Mouse (Mus musculus): ENCODE results near the gene Pir. TPM values are rescaled to one million over a fixed set of nuclear protein-coding genes. Genes with fewer than 3 reads are reported as not detected.

Pir gene
- polyA plus RNA-seq (2015; fragmentation: Nextera tagmentation; extraction: Ambion mirVana), result 20.2 and 23.9 TPM in 2 replicates

DNA sequence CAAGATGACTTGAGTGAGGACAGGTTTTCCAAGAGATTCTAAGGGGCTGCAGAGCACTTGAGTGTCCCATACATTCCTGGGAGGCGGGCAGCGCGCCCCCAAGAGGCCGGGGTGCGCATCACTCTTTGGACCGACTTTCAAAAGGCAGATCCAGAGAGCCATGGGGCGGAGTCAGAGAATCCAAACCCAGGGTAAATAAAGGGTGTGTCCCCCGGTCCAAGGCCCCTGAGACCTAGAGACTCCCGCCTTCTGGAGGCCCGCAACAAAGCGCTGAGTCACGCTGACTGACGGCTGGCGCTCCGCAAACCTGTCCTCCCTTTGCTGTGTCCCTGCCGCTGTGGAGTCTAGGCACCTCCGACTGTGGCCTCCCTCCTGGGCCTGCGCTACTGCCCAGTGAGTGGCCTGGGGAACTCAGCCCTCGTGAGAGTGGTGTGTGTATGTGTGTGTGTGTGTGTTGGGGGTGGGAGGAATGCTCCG lies at the start of gene Pir:
Gene Pir (plus strand): TSS at position 87 of the 477 bp plus-strand sequence.
- Histone ChIP-seq H3K4me2 (peak within 1 kb of the TSS; percentile 63), H3K9me3 (replicated peaks) (no peaks in the 10 kb centered on the region), H3K9ac (peak within 1 kb of the TSS; percentile 77), H3K4me3 (replicated peaks) (peak within 1 kb of the TSS; percentile 65), H3K27me3 (no peaks in the 10 kb centered on the region; the same call in 1 of the 2 replicates), H3K36me3 (no peaks in the 10 kb centered on the region; the same call in 1 of the 2 replicates), H3K27ac (peak within 1 kb of the TSS; percentile 82), H3K4me1 (replicated peaks) (peaks cover 6% of the 10 kb centered on the region; the same call in 1 of the 2 replicates)
- WGBS (ENCODE audit: insufficient replicate concordance), result 10% methylated on average over 20 of the region's 20 CpGs
- peak; percentile 100 for ATAC-seq (ENCODE audit: low read depth)
- peak; percentile 82 for DNase-seq

DNA sequence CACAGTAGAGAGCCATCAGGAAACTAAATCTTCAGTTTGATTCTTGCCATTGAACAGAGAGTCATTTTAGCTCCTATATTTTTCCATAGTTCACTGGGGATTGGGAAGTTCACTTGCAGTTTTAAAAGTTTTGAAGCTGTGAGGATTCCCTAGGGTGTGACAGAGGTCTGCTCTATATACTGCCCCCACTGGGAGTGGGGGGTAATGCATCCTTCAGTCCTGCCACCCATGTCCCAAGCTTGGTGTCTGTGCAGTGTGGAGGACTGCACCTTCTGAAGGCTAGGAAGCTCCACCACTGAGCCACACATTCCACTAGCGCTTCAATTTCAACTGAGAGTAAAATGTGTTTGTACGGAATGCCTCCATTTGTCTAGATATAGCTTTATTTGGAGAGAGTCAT lies 47.2 kb upstream of the Pir start:
- DNase-seq, result no peak
- Histone ChIP-seq H3K9me3 (replicated peaks) (no peaks in the 10 kb centered on the region), H3K9ac (no peak overlapping the region), H3K4me1 (replicated peaks) (no peaks in the 10 kb centered on the region), H3K36me3 (no peaks in the 10 kb centered on the region), H3K27me3 (no peaks in the 10 kb centered on the region), H3K27ac (no peak overlapping the region), H3K4me3 (replicated peaks) (no peak overlapping the region), H3K4me2 (no peak overlapping the region)
- 64% methylated on average over 2 of the region's 2 CpGs for WGBS (ENCODE audit: insufficient replicate concordance)
- ATAC-seq (ENCODE audit: low read depth), result no peak

DNA sequence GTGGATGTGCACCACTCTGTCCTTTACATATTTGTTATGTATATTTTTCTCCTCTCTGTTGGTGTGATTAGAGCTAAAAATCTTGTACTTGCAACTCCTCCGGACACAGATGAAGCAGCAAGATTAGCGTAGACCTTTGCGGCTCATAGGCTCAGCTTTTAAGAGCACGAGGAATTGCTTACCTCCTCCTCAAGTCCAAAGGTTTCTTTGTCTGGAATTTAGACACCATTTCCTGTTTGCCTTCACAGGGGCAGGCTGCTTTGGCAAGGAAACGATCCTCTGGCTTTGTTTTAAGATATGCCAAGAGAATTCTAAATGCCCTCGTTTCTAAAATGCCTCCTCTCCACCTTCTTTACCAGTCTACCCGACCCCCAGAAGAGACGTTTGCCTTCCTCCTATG lies 35.8 kb upstream of the Pir start:
- DNase-seq, result no peak
- Histone ChIP-seq H3K27ac (no peak overlapping the region), H3K4me1 (replicated peaks) (no peaks in the 10 kb centered on the region), H3K9ac (no peak overlapping the region), H3K36me3 (no peaks in the 10 kb centered on the region), H3K4me2 (no peak overlapping the region), H3K27me3 (no peaks in the 10 kb centered on the region), H3K4me3 (replicated peaks) (no peak overlapping the region), H3K9me3 (replicated peaks) (no peaks in the 10 kb centered on the region)
- ATAC-seq (ENCODE audit: low read depth), result no peak
- WGBS (ENCODE audit: insufficient replicate concordance), result 53% methylated on average over 8 of the region's 8 CpGs

DNA sequence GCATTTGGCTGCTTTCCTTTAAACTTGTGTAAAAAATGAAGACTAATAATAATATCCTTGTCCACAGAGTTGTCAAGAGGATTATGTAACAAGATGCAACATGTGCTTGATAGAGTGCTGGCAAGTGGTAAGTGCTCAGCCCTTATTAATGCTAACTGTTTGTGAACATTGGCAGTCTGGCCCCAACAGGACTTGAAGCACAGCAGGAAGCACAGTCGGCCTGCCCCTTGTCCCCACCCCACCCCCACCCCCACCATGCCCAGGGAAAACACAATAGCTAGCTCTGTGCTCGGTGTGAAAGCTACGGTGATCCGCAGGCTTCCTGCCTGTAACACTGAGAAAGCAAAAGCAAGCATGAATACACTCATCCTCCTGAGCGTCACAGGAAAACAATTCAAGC lies 23.5 kb upstream of the Pir start:
- no peaks in the 10 kb centered on the region for H3K9me3 ChIP-seq (replicated peaks)
- no peak overlapping the region for H3K9ac ChIP-seq
- H3K36me3 ChIP-seq, result no peaks in the 10 kb centered on the region
- no peak for ATAC-seq (ENCODE audit: low read depth)
- H3K4me1 ChIP-seq (replicated peaks), result no peaks in the 10 kb centered on the region
- H3K4me3 ChIP-seq (replicated peaks), result no peak overlapping the region
- 23% methylated on average over 5 of the region's 5 CpGs for WGBS (ENCODE audit: insufficient replicate concordance)
- DNase-seq, result no peak
- H3K27ac ChIP-seq, result no peak overlapping the region
- H3K4me2 ChIP-seq, result no peak overlapping the region
- no peaks in the 10 kb centered on the region; the same call in 1 of the 2 replicates for H3K27me3 ChIP-seq

DNA sequence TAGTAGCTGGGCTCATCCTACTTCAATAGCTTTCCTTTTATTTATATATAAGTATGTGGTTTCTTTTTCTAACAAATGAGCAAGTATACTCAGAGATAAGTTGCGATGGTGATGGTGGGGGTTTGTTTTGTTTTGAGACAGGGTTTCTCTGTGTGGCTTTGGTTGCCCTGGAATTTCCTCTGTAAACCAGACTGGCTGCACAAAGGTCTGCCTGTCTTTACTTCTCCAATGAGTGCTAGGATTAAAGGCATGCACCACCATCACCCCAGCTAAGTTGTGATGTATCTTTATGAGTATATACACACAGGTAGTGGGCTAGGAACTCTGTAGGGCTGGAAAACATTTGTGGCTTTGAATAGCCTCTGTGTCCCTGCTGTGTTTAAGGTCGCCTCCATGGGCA lies 22.4 kb upstream of the Pir start:
- ATAC-seq (ENCODE audit: low read depth), result no peak
- H3K27ac ChIP-seq, result no peak overlapping the region
- H3K4me3 ChIP-seq (replicated peaks), result no peak overlapping the region

DNA sequence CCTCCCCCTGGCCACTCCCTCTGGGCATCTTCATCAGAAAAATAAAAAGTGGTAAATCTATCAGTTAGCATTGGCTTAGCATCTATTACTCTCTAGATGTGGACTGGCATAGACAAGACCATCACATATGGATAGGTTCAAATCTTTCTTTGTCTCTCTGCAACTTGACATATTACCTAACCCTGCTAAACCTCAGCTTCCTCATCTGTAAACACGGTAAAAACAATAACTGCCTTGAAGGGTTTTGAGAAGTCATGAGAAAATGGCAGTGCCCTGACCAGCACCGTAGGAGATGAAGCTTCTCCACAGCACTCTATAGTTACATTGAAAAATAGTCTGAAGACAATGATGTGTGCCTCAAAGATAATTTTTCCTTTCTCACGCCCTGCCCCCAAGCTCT lies 12.6 kb upstream of the Pir start:
- Histone ChIP-seq H3K4me3 (replicated peaks) (no peak overlapping the region), H3K4me1 (replicated peaks) (no peaks in the 10 kb centered on the region), H3K36me3 (no peaks in the 10 kb centered on the region), H3K4me2 (no peak overlapping the region), H3K9me3 (replicated peaks) (no peaks in the 10 kb centered on the region), H3K9ac (no peak overlapping the region), H3K27me3 (no peaks in the 10 kb centered on the region), H3K27ac (no peak overlapping the region)
- no peak for DNase-seq
- 55% methylated on average over 3 of the region's 3 CpGs for WGBS (ENCODE audit: insufficient replicate concordance)
- ATAC-seq (ENCODE audit: low read depth), result no peak

More for the DNA sequence above, 22.4 kb upstream of the Pir start:
- Histone ChIP-seq H3K36me3 (no peaks in the 10 kb centered on the region), H3K27me3 (no peaks in the 10 kb centered on the region; the same call in 1 of the 2 replicates), H3K9me3 (replicated peaks) (no peaks in the 10 kb centered on the region), H3K4me2 (no peak overlapping the region), H3K9ac (no peak overlapping the region), H3K4me1 (replicated peaks) (no peaks in the 10 kb centered on the region)
- DNase-seq, result no peak
- 42% methylated on average over 2 of the region's 2 CpGs for WGBS (ENCODE audit: insufficient replicate concordance)

DNA sequence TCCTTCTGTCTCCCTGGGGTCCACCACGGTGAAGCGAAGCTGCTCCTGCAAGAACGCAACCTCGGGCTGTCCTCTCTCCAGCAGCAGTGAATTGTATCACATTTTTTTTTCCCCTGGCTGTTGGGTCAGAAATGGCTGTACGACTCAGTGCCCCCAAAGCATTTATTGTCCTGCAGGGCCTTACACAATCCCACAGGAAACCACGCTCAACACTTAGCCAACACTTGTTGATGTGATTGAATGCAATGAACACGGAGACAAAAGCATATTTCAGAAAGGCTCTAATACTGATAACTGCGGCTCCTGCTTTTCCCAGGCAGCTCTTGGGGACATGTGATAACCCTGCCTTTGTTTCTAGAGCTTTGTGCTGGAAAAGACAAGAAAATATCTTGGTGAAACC lies 11.1 kb upstream of the Pir start, which contains the start of gene Bmx:
Gene Bmx (minus strand): TSS at position 137 of the 400 bp plus-strand sequence.
- DNase-seq (no peak), ATAC-seq (ENCODE audit: low read depth) (no peak)
- Histone ChIP-seq H3K36me3 (no peaks in the 10 kb centered on the region), H3K9me3 (replicated peaks) (no peaks in the 10 kb centered on the region), H3K4me2 (no peak within 1 kb of the TSS), H3K9ac (no peak within 1 kb of the TSS), H3K27me3 (no peaks in the 10 kb centered on the region), H3K4me1 (replicated peaks) (no peaks in the 10 kb centered on the region), H3K4me3 (replicated peaks) (no peak within 1 kb of the TSS), H3K27ac (no peak within 1 kb of the TSS)
- 46% methylated on average over 8 of the region's 8 CpGs for WGBS (ENCODE audit: insufficient replicate concordance)

DNA sequence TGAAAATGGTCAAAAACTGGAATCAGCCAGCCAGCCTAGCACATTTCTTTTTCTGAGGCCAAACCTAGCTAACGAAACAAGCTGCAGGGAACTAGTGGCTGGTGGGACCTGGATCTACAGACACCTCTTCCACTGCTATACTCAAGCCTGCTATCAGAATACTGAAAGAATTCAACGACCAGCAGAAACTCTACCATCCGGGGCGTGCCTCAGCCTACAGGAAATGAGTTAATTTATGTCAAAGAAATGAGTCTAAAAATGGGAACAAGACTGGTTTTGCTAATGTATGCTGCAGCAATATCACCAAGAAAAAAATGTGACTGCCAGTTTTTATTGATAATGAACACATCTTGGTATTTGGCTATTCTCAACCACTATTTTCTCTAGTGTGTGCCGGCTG lies 10.5 kb upstream of the Pir start:
- WGBS (ENCODE audit: insufficient replicate concordance), result 45% methylated on average over 5 of the region's 5 CpGs

DNA sequence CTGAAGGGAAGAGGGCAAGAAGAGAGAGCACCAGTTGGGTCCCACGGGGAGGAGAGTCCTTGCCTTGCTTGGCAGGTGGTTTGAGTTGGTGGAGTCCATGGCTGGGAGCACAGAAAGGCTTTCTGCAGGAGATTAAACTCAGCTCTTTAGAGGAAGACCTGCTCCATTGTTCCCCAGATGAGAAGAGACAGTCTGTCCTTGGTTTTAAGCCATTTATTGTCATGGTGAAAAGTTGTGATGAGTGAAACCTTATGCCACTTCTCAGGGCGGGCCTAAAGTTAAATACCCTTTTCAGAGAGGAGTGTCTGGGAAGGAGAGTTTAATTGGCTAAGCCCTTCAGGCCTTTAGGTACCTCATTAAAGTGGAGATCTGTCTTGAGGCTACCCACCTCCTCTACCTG lies 6.9 kb upstream of the Pir start:
- no peaks in the 10 kb centered on the region for H3K4me1 ChIP-seq (replicated peaks)
- H3K4me3 ChIP-seq (replicated peaks), result no peak overlapping the region
- no peak overlapping the region for H3K27ac ChIP-seq
- H3K27me3 ChIP-seq, result no peaks in the 10 kb centered on the region; the same call in 1 of the 2 replicates
- ATAC-seq (ENCODE audit: low read depth) (no peak), DNase-seq (no peak)
- no peaks in the 10 kb centered on the region for H3K9me3 ChIP-seq (replicated peaks)
- H3K4me2 ChIP-seq, result no peak overlapping the region
- H3K9ac ChIP-seq, result no peak overlapping the region
- WGBS (ENCODE audit: insufficient replicate concordance), result 40% methylated on average over 2 of the region's 2 CpGs
- H3K36me3 ChIP-seq, result no peaks in the 10 kb centered on the region

More for the DNA sequence above, 10.5 kb upstream of the Pir start:
- no peak overlapping the region for H3K4me3 ChIP-seq (replicated peaks)
- DNase-seq, result no peak
- H3K9me3 ChIP-seq (replicated peaks), result no peaks in the 10 kb centered on the region
- no peaks in the 10 kb centered on the region for H3K36me3 ChIP-seq
- no peak overlapping the region for H3K27ac ChIP-seq
- H3K4me1 ChIP-seq (replicated peaks), result no peaks in the 10 kb centered on the region
- H3K9ac ChIP-seq, result no peak overlapping the region
- no peak overlapping the region for H3K4me2 ChIP-seq
- ATAC-seq (ENCODE audit: low read depth), result no peak
- H3K27me3 ChIP-seq, result no peaks in the 10 kb centered on the region

DNA sequence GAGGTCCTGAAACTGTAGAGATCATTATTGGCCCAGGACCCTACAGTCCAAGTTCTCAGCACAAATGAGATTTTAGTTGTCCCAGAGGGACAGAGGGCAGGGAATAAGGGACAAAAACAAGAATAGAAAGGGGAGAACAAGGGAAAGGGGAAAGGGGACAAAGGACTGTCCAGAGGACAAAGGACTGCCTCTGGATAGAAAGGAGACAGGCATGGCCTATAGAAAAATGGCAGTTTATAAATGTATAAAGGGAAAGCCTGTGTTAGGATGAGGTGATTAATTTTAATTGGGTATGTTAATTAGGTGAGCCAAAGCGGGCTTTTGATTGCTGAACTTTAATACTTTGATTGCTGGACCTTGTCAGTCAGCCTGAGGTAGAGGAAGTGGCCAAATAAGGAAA lies 4.3 kb upstream of the Pir start:
- H3K27ac ChIP-seq, result no peak overlapping the region
- H3K36me3 ChIP-seq, result no peaks in the 10 kb centered on the region
- H3K27me3 ChIP-seq, result no peaks in the 10 kb centered on the region; the same call in 1 of the 2 replicates
- H3K9ac ChIP-seq, result no peak overlapping the region
- DNase-seq (no peak), ATAC-seq (ENCODE audit: low read depth) (no peak)
- peaks cover 6% of the 10 kb centered on the region; the same call in 1 of the 2 replicates for H3K4me1 ChIP-seq (replicated peaks)
- H3K4me3 ChIP-seq (replicated peaks), result no peak overlapping the region
- H3K4me2 ChIP-seq, result no peak overlapping the region
- no peaks in the 10 kb centered on the region for H3K9me3 ChIP-seq (replicated peaks)
- 31% methylated on average over 1 of the region's 1 CpGs for WGBS (ENCODE audit: insufficient replicate concordance)

DNA sequence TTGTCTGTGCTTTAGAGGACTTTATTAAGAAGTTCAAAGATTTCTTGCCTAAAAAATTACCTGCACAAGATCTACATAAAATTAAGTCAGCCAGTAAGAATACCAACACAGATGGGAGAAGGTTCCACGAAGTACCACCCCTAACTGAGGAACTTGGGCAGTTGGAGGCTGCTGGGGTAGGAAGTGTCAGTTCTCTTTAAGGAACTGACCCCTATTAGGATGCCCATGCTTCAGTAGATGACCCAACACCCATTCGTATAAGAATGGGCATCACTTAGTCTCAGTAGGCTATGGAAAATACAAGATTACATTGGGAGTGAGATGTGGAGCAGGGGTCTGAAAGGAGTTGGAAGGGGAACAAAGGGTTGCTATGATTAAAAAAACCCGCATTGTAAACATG lies 1.4 kb downstream of the Pir start:
- ATAC-seq (ENCODE audit: low read depth), result no peak
- DNase-seq, result no peak
- H3K4me2 ChIP-seq, result peak overlapping the region; percentile 63
- H3K4me3 ChIP-seq (replicated peaks), result peak overlapping the region; percentile 65
- 69% methylated on average over 3 of the region's 3 CpGs for WGBS (ENCODE audit: insufficient replicate concordance)
- H3K27me3 ChIP-seq, result no peaks in the 10 kb centered on the region
- H3K9ac ChIP-seq, result peak overlapping the region; percentile 77
- no peaks in the 10 kb centered on the region for H3K9me3 ChIP-seq (replicated peaks)
- peaks cover 6% of the 10 kb centered on the region; the same call in 1 of the 2 replicates for H3K4me1 ChIP-seq (replicated peaks)
- H3K36me3 ChIP-seq, result no peaks in the 10 kb centered on the region; the same call in 1 of the 2 replicates
- H3K27ac ChIP-seq, result no peak overlapping the region

DNA sequence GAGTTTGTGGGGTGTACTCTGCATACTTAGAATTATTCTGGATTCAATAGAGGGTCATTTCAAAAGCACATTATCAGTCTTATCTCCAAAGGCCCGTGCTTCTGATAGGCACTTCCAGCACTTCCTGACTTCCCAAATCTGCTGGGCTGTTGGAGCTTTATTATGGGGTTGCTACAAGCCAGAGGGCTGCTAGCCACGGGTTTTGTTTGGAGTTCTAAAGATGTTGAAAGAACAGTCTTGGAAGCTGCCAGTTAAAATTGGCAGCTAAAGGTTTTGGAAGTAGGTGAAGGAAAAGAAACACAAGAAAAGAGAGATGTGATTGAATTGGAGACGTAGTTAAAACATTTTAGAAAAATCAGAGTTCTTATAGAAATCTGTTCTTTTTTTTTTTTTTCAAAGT lies 6.4 kb downstream of the Pir start:
- Histone ChIP-seq H3K4me1 (replicated peaks) (no peaks in the 10 kb centered on the region), H3K9ac (no peak overlapping the region), H3K36me3 (no peaks in the 10 kb centered on the region; the same call in 1 of the 2 replicates), H3K27me3 (no peaks in the 10 kb centered on the region), H3K9me3 (replicated peaks) (no peaks in the 10 kb centered on the region), H3K4me3 (replicated peaks) (no peak overlapping the region), H3K27ac (no peak overlapping the region), H3K4me2 (no peak overlapping the region)
- ATAC-seq (ENCODE audit: low read depth), result no peak
- DNase-seq, result no peak
- 32% methylated on average over 3 of the region's 3 CpGs for WGBS (ENCODE audit: insufficient replicate concordance)

Data from liver, embryonic 13.5 days (tissue).